Mouse (Mus musculus) kidney, embryonic 14.5 days (tissue): Measurements from ENCODE around the gene Dkk3. TPM values are rescaled to one million over a fixed set of nuclear protein-coding genes. Genes with fewer than 3 reads are reported as not detected.

Source experiments
- ATAC-seq: fragments of 200-750 bp; cut with Nextera tagmentation; 2 replicates; pipeline ENCODE4 v1.8.0; 2017; ENCODE audit warnings: moderate number of reproducible peaks, mild to moderate bottlenecking, moderate TSS enrichment, moderate library complexity; ENCODE audit not compliant: low FRiP score, low TSS enrichment
- H3K27ac ChIP-seq: fragments of 300-500 bp; sonication (generic); 2 replicates; pipeline ENCODE4 v1.5.1; 2014; ENCODE audit warnings: low read depth, mild to moderate bottlenecking, low read length, moderate library complexity, mixed read lengths
- H3K27me3 ChIP-seq: fragments of 300-500 bp; sonication (generic); 2 replicates; pipeline ENCODE4 v1.6.1; 2014; ENCODE audit warnings: mild to moderate bottlenecking, low read length; ENCODE audit not compliant: control insufficient read depth, insufficient read depth
- H3K36me3 ChIP-seq: fragments of 300-500 bp; sonication (generic); 2 replicates; pipeline ENCODE4 v1.6.1; 2014; ENCODE audit warnings: low read length, mixed read lengths; ENCODE audit not compliant: control insufficient read depth, insufficient read depth
- H3K4me1 ChIP-seq: fragments of 300-500 bp; sonication (generic); 2 replicates; pipeline ENCODE4 v1.6.1; 2014; ENCODE audit warnings: low read length, mixed read lengths; ENCODE audit not compliant: control insufficient read depth, insufficient read depth
- H3K4me2 ChIP-seq: fragments of 300-500 bp; sonication (generic); replicated peaks from 2 replicates; pipeline ENCODE4 v1.6.1; 2014; ENCODE audit warnings: low read depth, mild to moderate bottlenecking, low read length
- H3K4me3 ChIP-seq: fragments of 300-500 bp; sonication (generic); 2 replicates; pipeline ENCODE4 v1.5.1; 2014; ENCODE audit warnings: mild to moderate bottlenecking, low read length
- H3K9ac ChIP-seq: fragments of 300-500 bp; sonication (generic); 2 replicates; pipeline ENCODE4 v1.6.1; 2014; ENCODE audit warnings: low read depth, mild to moderate bottlenecking, low read length, moderate library complexity
- H3K9me3 ChIP-seq: fragments of 300-500 bp; sonication (generic); 2 replicates; pipeline ENCODE4 v1.6.1; 2016; ENCODE audit warnings: low read length; ENCODE audit not compliant: control insufficient read depth
- WGBS: fragments of 180-500 bp; shearing (Covaris S2); extraction: QIAGEN DNeasy Blood & Tissue Kit; methylation state at CpG from one replicate; pipeline ENCODE4 v1.1.7; 2014; 5-methylcytosine and 5-hydroxymethylcytosine counted together
- polyA plus RNA-seq: library from polyadenylated mRNA; unstranded; fragments of >200 nt; fragmentation: Nextera tagmentation; extraction: Ambion mirVana; gene quantifications from 2 replicates; pipeline ENCODE4 v1.2.1, GENCODE M21; 2014

Dkk3 gene
- polyA plus RNA-seq, 1 experiment from 2014 or later: 14.9 TPM

- H3K9me3 ChIP-seq: no peaks in the 10 kb centered on the region
- 83% methylated on average over 3 of the region's 3 CpGs for WGBS
Measured at GRCm38 (mm10) chr7:112142616-112143015, 16.2 kb downstream of the Dkk3 start.

DNA sequence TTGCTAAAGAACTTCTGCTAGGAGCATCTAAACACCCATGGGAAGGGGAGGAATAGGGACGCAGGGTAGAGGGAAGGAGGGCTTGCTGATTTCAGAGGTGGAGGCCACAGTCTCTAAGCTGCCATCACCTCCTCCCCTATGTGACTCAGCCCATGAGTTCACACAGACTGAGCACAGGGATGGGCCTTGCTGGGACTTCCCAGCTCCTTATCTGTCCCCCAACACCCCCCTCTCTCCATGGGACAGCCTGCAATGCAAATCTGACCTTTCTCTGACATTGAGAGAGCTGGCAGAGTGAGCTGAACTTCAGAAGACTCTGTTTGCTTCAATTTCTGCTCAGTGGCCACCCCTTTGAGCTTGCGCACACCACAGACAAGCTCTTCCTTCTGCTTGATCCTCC lies 18.1 kb downstream of the Dkk3 start:
- H3K4me2 ChIP-seq: no peak overlapping the region
- H3K27me3 ChIP-seq: no peaks in the 10 kb centered on the region
- H3K4me3 ChIP-seq: no peak overlapping the region
- no peaks in the 10 kb centered on the region for H3K36me3 ChIP-seq
- H3K27ac ChIP-seq: no peak overlapping the region
- 86% methylated on average over 2 of the region's 2 CpGs for WGBS
- ATAC-seq: no peak
- H3K9me3 ChIP-seq: no peaks in the 10 kb centered on the region
- H3K9ac ChIP-seq: no peak overlapping the region
- peaks cover 15% of the 10 kb centered on the region for H3K4me1 ChIP-seq

More at GRCm38 (mm10) chr7:112142616-112143015, 16.2 kb downstream of the Dkk3 start:
- H3K27me3 ChIP-seq: no peaks in the 10 kb centered on the region
- H3K4me1 ChIP-seq: peaks cover 15% of the 10 kb centered on the region
- no peak overlapping the region for H3K4me2 ChIP-seq
- no peaks in the 10 kb centered on the region for H3K36me3 ChIP-seq
- H3K27ac ChIP-seq: no peak overlapping the region
- no peak for ATAC-seq
- no peak overlapping the region for H3K9ac ChIP-seq
- H3K4me3 ChIP-seq: no peak overlapping the region

- H3K9ac ChIP-seq: no peak overlapping the region
- H3K9me3 ChIP-seq: no peaks in the 10 kb centered on the region
- H3K4me1 ChIP-seq: peaks cover 7% of the 10 kb centered on the region; the same call in 1 of the 2 replicates
- H3K36me3 ChIP-seq: no peaks in the 10 kb centered on the region
- no peak overlapping the region for H3K27ac ChIP-seq
- no peak overlapping the region for H3K4me3 ChIP-seq
- no peaks in the 10 kb centered on the region for H3K27me3 ChIP-seq
- ATAC-seq: no peak
- WGBS: 78% methylated on average over 11 of the region's 11 CpGs
- H3K4me2 ChIP-seq: no peak overlapping the region
Measured at GRCm38 (mm10) chr7:112138509-112139405, 20.1 kb downstream of the Dkk3 start.

DNA sequence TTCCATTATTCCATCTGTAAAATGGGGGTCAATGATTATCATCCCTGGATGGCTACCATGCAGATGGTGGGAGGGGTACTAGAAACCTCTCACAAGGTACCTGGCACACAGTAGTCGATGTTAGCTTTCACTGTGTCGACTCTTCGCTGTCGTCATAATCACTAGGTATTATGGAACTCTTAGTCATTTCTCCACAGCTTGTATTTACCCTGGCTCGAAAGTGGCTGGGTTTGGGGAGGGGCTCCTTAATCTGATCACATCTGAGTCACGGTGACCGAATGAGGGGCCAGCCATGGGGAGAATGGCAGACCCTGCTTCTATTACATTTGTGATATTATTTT lies 20.7 kb downstream of the Dkk3 start:
- 84% methylated on average over 7 of the region's 7 CpGs for WGBS
- H3K4me3 ChIP-seq: no peak overlapping the region
- no peak for ATAC-seq
- H3K27me3 ChIP-seq: no peaks in the 10 kb centered on the region
- H3K9me3 ChIP-seq: no peaks in the 10 kb centered on the region
- H3K4me1 ChIP-seq: peaks cover 4% of the 10 kb centered on the region; the same call in 1 of the 2 replicates
- no peak overlapping the region for H3K4me2 ChIP-seq
- H3K36me3 ChIP-seq: no peaks in the 10 kb centered on the region
- H3K9ac ChIP-seq: no peak overlapping the region
- no peak overlapping the region for H3K27ac ChIP-seq

- no peaks in the 10 kb centered on the region for H3K27me3 ChIP-seq
- H3K27ac ChIP-seq: no peak overlapping the region
- no peaks in the 10 kb centered on the region for H3K9me3 ChIP-seq
- H3K36me3 ChIP-seq: no peaks in the 10 kb centered on the region
- WGBS: 80% methylated on average over 5 of the region's 5 CpGs
- no peaks in the 10 kb centered on the region for H3K4me1 ChIP-seq
- ATAC-seq: no peak
- H3K4me3 ChIP-seq: no peak overlapping the region
- no peak overlapping the region for H3K4me2 ChIP-seq
- no peak overlapping the region for H3K9ac ChIP-seq
Measured at GRCm38 (mm10) chr7:112136537-112136936, 22.3 kb downstream of the Dkk3 start.

DNA sequence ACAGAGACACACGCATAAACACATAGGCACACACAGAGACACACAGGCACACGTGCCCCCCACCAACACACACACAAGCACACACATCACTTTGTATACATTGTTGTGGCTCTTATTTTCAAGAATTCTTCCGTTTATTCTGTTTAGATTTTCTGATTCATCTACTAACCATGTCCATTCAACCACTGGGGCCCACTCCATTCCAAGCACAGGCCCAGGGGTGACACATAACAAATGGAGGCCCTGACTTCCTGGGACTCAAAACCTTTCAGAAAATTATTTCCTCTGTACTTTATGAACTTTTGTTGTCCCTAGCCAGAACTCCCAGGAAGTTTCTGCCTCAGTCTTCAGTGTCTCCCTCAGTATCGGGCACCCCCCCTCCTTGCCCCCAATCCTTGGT lies 23.7 kb downstream of the Dkk3 start:
- Histone ChIP-seq H3K36me3 (no peaks in the 10 kb centered on the region), H3K9ac (no peak overlapping the region), H3K9me3 (no peaks in the 10 kb centered on the region), H3K4me3 (no peak overlapping the region), H3K27ac (no peak overlapping the region), H3K4me1 (no peaks in the 10 kb centered on the region), H3K4me2 (no peak overlapping the region), H3K27me3 (no peaks in the 10 kb centered on the region)
- WGBS: 89% methylated on average over 4 of the region's 4 CpGs
- ATAC-seq: no peak

GRCm38 (mm10) chr7:112133277-112133676 lies 25.6 kb downstream of the Dkk3 start:
- no peaks in the 10 kb centered on the region for H3K9me3 ChIP-seq
- H3K4me2 ChIP-seq: no peak overlapping the region
- no peaks in the 10 kb centered on the region for H3K27me3 ChIP-seq
- H3K9ac ChIP-seq: no peak overlapping the region
- 0 out of 2 replicates have a peak, but pooled peaks cover 5% of the 10 kb centered on the region for H3K4me1 ChIP-seq
- H3K4me3 ChIP-seq: no peak overlapping the region
- WGBS: 89% methylated on average over 5 of the region's 5 CpGs
- H3K36me3 ChIP-seq: no peaks in the 10 kb centered on the region
- no peak overlapping the region for H3K27ac ChIP-seq
- no peak for ATAC-seq

DNA sequence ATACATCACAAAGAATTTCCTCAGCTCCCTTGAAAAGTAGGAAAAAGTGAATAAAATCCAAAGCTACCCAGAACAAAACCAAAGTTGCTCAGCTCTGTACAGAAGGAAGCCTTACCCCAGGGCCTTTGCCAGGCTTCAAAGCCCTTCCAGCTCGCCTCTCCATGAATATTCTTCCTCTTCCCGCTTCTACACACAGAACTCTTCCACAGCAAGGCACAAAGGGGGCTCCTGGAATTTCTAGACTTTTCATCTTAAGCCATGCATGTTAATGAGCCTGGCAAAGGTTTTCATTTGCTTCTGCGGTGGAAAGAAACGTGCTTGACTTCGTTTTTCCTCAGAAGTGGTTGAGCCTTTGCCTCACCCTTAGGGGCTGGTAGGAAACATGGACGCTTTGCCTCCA lies 26.9 kb downstream of the Dkk3 start:
- 0 out of 2 replicates have a peak, but pooled peaks cover 5% of the 10 kb centered on the region for H3K4me1 ChIP-seq
- H3K4me2 ChIP-seq: no peak overlapping the region
- no peak overlapping the region for H3K4me3 ChIP-seq
- ATAC-seq: no peak
- H3K9me3 ChIP-seq: no peaks in the 10 kb centered on the region
- no peaks in the 10 kb centered on the region for H3K27me3 ChIP-seq
- 64% methylated on average over 6 of the region's 6 CpGs for WGBS
- no peak overlapping the region for H3K27ac ChIP-seq
- no peak overlapping the region for H3K9ac ChIP-seq
- H3K36me3 ChIP-seq: no peaks in the 10 kb centered on the region

DNA sequence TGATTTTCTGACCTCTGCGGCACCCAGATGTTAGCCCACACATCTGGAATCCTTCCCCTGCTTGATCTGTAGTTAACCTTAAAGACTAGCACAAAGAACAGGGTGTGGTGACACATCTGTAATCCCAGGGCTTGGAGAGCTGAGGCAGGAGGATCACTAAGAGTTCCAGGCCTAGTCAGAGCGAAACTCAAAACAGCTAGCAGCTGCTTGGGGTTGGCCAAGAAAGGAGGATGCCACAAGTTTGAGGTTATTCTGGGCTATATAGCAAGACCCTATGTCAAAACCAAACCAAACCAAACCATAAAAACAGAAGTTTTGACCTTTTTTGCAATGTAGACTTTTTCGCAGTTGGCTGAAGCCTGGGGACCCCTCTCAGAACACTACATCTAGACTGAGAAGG lies 28.2 kb downstream of the Dkk3 start:
- no peaks in the 10 kb centered on the region for H3K9me3 ChIP-seq
- no peak overlapping the region for H3K9ac ChIP-seq
- 91% methylated on average over 3 of the region's 3 CpGs for whole genome bisulfite sequencing
- no peaks in the 10 kb centered on the region for H3K27me3 ChIP-seq
- 0 out of 2 replicates have a peak, but pooled peaks cover 5% of the 10 kb centered on the region for H3K4me1 ChIP-seq
- no peak overlapping the region for H3K4me2 ChIP-seq
- ATAC-seq: no peak
- H3K4me3 ChIP-seq: no peak overlapping the region
- H3K36me3 ChIP-seq: no peaks in the 10 kb centered on the region
- H3K27ac ChIP-seq: no peak overlapping the region
